Mouse (Mus musculus): ENCODE results near the gene Mvb12a.
A peak's percentile ranks its signal among the peaks of the same experiment; 100 is the strongest.

The Mvb12a gene

GRCm38 (mm10) chr8:71593556-71594323 is 51.0 kb downstream of the Mvb12a start:
- DNase-seq, result no peak

- no peak for DNase-seq
These were observed 51.6 kb downstream of the Mvb12a start for GRCm38 (mm10) chr8:71594324-71594722.

- peak; percentile 95 to 98 for DNase-seq
These were observed 53.1 kb downstream of the Mvb12a start for GRCm38 (mm10) chr8:71595862-71596261.

GRCm38 (mm10) chr8:71596384-71596783 is 53.7 kb downstream of the Mvb12a start:
- no peak for DNase-seq

DNA sequence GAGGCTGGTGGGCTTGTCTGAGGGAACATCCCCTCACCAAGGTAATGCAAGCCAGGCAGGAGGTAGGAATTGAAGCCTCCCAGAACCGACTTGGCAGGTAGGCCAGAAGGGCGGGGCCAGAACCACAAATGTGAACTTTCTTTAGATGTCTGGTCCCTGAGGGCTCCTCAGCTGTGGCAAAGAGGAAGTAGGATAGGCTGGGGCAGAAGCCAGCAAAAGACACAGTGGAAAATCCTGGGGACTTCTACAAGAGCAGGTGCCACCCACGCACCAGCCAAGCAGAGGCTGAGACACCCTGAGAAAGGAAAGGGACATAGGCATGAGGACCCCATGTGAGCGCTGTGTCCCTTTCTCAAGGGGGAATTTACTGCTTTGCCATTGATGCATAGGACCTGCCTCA is 54.1 kb downstream of the Mvb12a start:
- no peak for DNase-seq

- DNase-seq, result no peak
These were observed 54.7 kb downstream of the Mvb12a start, which contains the start of gene Fam129c for GRCm38 (mm10) chr8:71597451-71597850. TSS of gene Fam129c (plus strand) at chr8:71597648.

All from cerebellum, postnatal 25 days (tissue).